Mouse (Mus musculus) Patski (cell line): Measurements from ENCODE around the gene OR5BS1P. TPM values are rescaled to one million over a fixed set of nuclear protein-coding genes. Genes with fewer than 3 reads are reported as not detected.

Experiments used
- ATAC-seq: fragments of 100-300 bp; one replicate; pipeline ENCODE4 v1.8.0; 2021
- CTCF ChIA-PET: fragments of 350-600 bp; sonication (Branson Sonifier 250); formaldehyde crosslinking; loops from one replicate; lab custom pipeline; 2022; ENCODE audit warnings: inconsistent platforms; lab: Charles Lee
- POLR2A ChIA-PET: fragments of 350-600 bp; sonication (Branson Sonifier 250); formaldehyde crosslinking; loops from one replicate; lab custom pipeline; 2022; ENCODE audit warnings: antibody characterized with exemption, inconsistent platforms; lab: Charles Lee
- DNase-seq: peaks from one replicate; pipeline ENCODE4 v3.0.0-alpha.2; 2011; ENCODE audit warnings: low read depth, low spot score
- H3K27me3 ChIP-seq: fragments of 371-371 bp; one replicate; pipeline ENCODE4 v1.5.1; 2021
- CTCF ChIP-seq: fragments of 100-300 bp; IDR thresholded peaks from one replicate; pipeline ENCODE4 v1.5.1; 2021
- in situ Hi-C: fragments of 300-500 bp; cut with MboI; formaldehyde crosslinking; loops from 3 replicates; pipeline ENCODE4 v1.11.1; 2018; ENCODE audit warnings: low pct_unique_long_range_greater_than_20kb, mixed read lengths
- polyA plus RNA-seq: library from polyadenylated mRNA; unstranded; gene quantifications from one replicate; pipeline ENCODE4 v1.2.3, GENCODE M21; 2021

Gene OR5BS1P
- polyA plus RNA-seq, 1 experiment from 2014 or later: not detected

- TF ChIP-seq CTCF: no peak
- ChIA-PET CTCF (no interaction called here), POLR2A (no interaction called here)
- in situ Hi-C loops: no loop called here
- peaks cover 28% of the 10 kb centered on the region for H3K27me3 ChIP-seq
- DNase-seq (no peak), ATAC-seq (no peak)
Measured at GRCm38 (mm10) chr15:98476281-98476680, 6.6 kb downstream of the OR5BS1P start.

GRCm38 (mm10) chr15:98479568-98480102 is 9.9 kb downstream of the OR5BS1P start:
- ATAC-seq: no peak
- no peak for TF ChIP-seq CTCF
- no peak for DNase-seq
- ChIA-PET POLR2A (no interaction called here), CTCF (no interaction called here)
- in situ Hi-C loops: no loop called here
- peaks cover 22% of the 10 kb centered on the region for H3K27me3 ChIP-seq

GRCm38 (mm10) chr15:98482701-98483100 is 13.0 kb downstream of the OR5BS1P start, which contains the start of gene Lalba:
Lalba (minus strand) TSS chr15:98482721.
- DNase-seq: no peak
- H3K27me3 ChIP-seq: peaks cover 17% of the 10 kb centered on the region
- TF ChIP-seq CTCF: no peak
- ChIA-PET CTCF (no interaction called here), POLR2A (interaction anchor here (0.6 kb wide), 1 partner anchor 16 kb away, joined by 3 read pairs; no protein-coding TSS in a partner anchor)
- ATAC-seq: no peak
- in situ Hi-C loops: no loop called here

- CTCF ChIA-PET: no interaction called here
- POLR2A ChIA-PET: no interaction called here
- no peak for DNase-seq
- no peak for TF ChIP-seq CTCF
- peaks cover 10% of the 10 kb centered on the region for H3K27me3 ChIP-seq
- in situ Hi-C loops: no loop called here
- no peak for ATAC-seq
Measured at GRCm38 (mm10) chr15:98483907-98484886, 14.5 kb downstream of the OR5BS1P start.

- no peak for DNase-seq
- no peak for ATAC-seq
- ChIA-PET CTCF (no interaction called here), POLR2A (interaction anchor here (0.6 kb wide), 1 partner anchor 276 kb away, joined by 4 read pairs; the partner anchor contains the start of gene Arf3)
- peaks cover 12% of the 10 kb centered on the region for H3K27me3 ChIP-seq
- in situ Hi-C loops: no loop called here
- TF ChIP-seq CTCF: no peak
Measured at GRCm38 (mm10) chr15:98486433-98487021, 16.8 kb downstream of the OR5BS1P start.

GRCm38 (mm10) chr15:98491332-98491731 is 21.6 kb downstream of the OR5BS1P start:
- in situ Hi-C loops: no loop called here
- DNase-seq (no peak), ATAC-seq (no peak)
- ChIA-PET POLR2A (no interaction called here), CTCF (no interaction called here)
- peaks cover 8% of the 10 kb centered on the region for H3K27me3 ChIP-seq
- no peak for TF ChIP-seq CTCF

GRCm38 (mm10) chr15:98492102-98492501 is 22.4 kb downstream of the OR5BS1P start, which contains the start of gene Olfr279:
Olfr279 (plus strand) TSS chr15:98492402.
- ATAC-seq (no peak), DNase-seq (no peak)
- CTCF ChIA-PET: no interaction called here
- TF ChIP-seq CTCF: no peak
- peaks cover 8% of the 10 kb centered on the region for H3K27me3 ChIP-seq
- POLR2A ChIA-PET: no interaction called here
- in situ Hi-C loops: no loop called here

GRCm38 (mm10) chr15:98497631-98498030 is 27.9 kb downstream of the OR5BS1P start:
- ChIA-PET CTCF (no interaction called here), POLR2A (no interaction called here)
- ATAC-seq (no peak), DNase-seq (no peak)
- TF ChIP-seq CTCF: no peak
- H3K27me3 ChIP-seq: no peaks in the 10 kb centered on the region
- in situ Hi-C loops: no loop called here

GRCm38 (mm10) chr15:98503317-98503716 is 33.6 kb downstream of the OR5BS1P start:
- in situ Hi-C loops: no loop called here
- ATAC-seq: no peak

GRCm38 (mm10) chr15:98504514-98504913 is 34.8 kb downstream of the OR5BS1P start:
- POLR2A ChIA-PET: no interaction called here
- peak; percentile 35 for ATAC-seq
- DNase-seq: no peak
- in situ Hi-C loops: no loop called here
- TF ChIP-seq CTCF: peak; percentile 86
- CTCF ChIA-PET: no interaction called here
- no peaks in the 10 kb centered on the region for H3K27me3 ChIP-seq

More at GRCm38 (mm10) chr15:98503317-98503716, 33.6 kb downstream of the OR5BS1P start:
- H3K27me3 ChIP-seq: no peaks in the 10 kb centered on the region
- ChIA-PET POLR2A (no interaction called here), CTCF (interaction anchor here (0.7 kb wide), 1 partner anchor 94 kb away, joined by 3 read pairs; no protein-coding TSS in a partner anchor)
- TF ChIP-seq CTCF: no peak
- DNase-seq: no peak
